Mouse (Mus musculus): ENCODE measurements around the gene Nrn1l. TPM values are rescaled to one million over a fixed set of nuclear protein-coding genes. Genes with fewer than 3 reads are reported as not detected.
A peak's percentile ranks its signal among the peaks of the same experiment; 100 is the strongest.

The Nrn1l gene
- polyA plus RNA-seq, 1 experiment from 2014 or later, result 0.75 TPM

GRCm38 (mm10) chr8:105900180-105900940 lies 7.0 kb downstream of the Nrn1l start, which contains the start of gene Pskh1:
Gene Pskh1, plus strand, starts transcription at chr8:105900441.
- Histone ChIP-seq H3K9ac (replicated peaks) (peak within 1 kb of the TSS; percentile 99), H3K4me1 (replicated peaks) (peaks cover 11% of the 10 kb centered on the region), H3K27ac (peak within 1 kb of the TSS; percentile 90), H3K9me3 (no peaks in the 10 kb centered on the region), H3K27me3 (no peaks in the 10 kb centered on the region), H3K36me3 (no peaks in the 10 kb centered on the region), H3K4me3 (replicated peaks) (peak within 1 kb of the TSS; percentile 92), H3K4me2 (replicated peaks) (peak within 1 kb of the TSS; percentile 86)
- under 1% methylated on average over 65 of the region's 68 CpGs for WGBS
- ATAC-seq, result peak; percentile 95

- Histone ChIP-seq H3K27me3 (no peaks in the 10 kb centered on the region), H3K9ac (replicated peaks) (peak overlapping the region; percentile 99), H3K27ac (peak overlapping the region; percentile 90), H3K4me2 (replicated peaks) (peak overlapping the region; percentile 86), H3K4me3 (replicated peaks) (peak overlapping the region; percentile 92), H3K9me3 (no peaks in the 10 kb centered on the region), H3K4me1 (replicated peaks) (peaks cover 11% of the 10 kb centered on the region), H3K36me3 (no peaks in the 10 kb centered on the region)
- no peak for ATAC-seq
- WGBS, result 42% methylated on average over 16 of the region's 16 CpGs
Observed at GRCm38 (mm10) chr8:105900941-105901616, 7.7 kb downstream of the Nrn1l start.

GRCm38 (mm10) chr8:105919390-105919789 lies 26.0 kb downstream of the Nrn1l start:
- Histone ChIP-seq H3K9me3 (no peaks in the 10 kb centered on the region), H3K4me3 (replicated peaks) (no peak overlapping the region), H3K36me3 (peaks cover 35% of the 10 kb centered on the region), H3K9ac (replicated peaks) (no peak overlapping the region), H3K4me1 (replicated peaks) (no peaks in the 10 kb centered on the region), H3K4me2 (replicated peaks) (no peak overlapping the region), H3K27me3 (no peaks in the 10 kb centered on the region), H3K27ac (no peak overlapping the region)
- WGBS, result 91% methylated on average over 3 of the region's 3 CpGs
- no peak for ATAC-seq

- Histone ChIP-seq H3K4me1 (replicated peaks) (peaks cover under 1% of the 10 kb centered on the region), H3K27ac (no peak overlapping the region), H3K36me3 (0 out of 2 replicates have a peak, but pooled peaks cover 12% of the 10 kb centered on the region), H3K9ac (replicated peaks) (0 out of 2 replicates have a peak overlapping the region, but pooled peaks have one; percentile 28), H3K27me3 (no peaks in the 10 kb centered on the region), H3K4me3 (replicated peaks) (no peak overlapping the region), H3K4me2 (replicated peaks) (no peak overlapping the region), H3K9me3 (no peaks in the 10 kb centered on the region)
- 79% methylated on average over 3 of the region's 3 CpGs for WGBS
- ATAC-seq, result no peak
Observed at GRCm38 (mm10) chr8:105925123-105925522, 31.8 kb downstream of the Nrn1l start.

GRCm38 (mm10) chr8:105930602-105931001 lies 37.2 kb downstream of the Nrn1l start:
- no peaks in the 10 kb centered on the region for H3K9me3 ChIP-seq
- ATAC-seq, result peak; percentile 82
- no peaks in the 10 kb centered on the region for H3K27me3 ChIP-seq
- H3K4me1 ChIP-seq (replicated peaks), result peaks cover 7% of the 10 kb centered on the region
- no peak overlapping the region for H3K4me2 ChIP-seq (replicated peaks)
- 13% methylated on average over 8 of the region's 8 CpGs for WGBS
- peaks cover 25% of the 10 kb centered on the region for H3K36me3 ChIP-seq
- H3K9ac ChIP-seq (replicated peaks), result peak overlapping the region; percentile 54
- peak overlapping the region; percentile 80 for H3K27ac ChIP-seq
- no peak overlapping the region for H3K4me3 ChIP-seq (replicated peaks)

- no peak for ATAC-seq
- Histone ChIP-seq H3K4me2 (replicated peaks) (no peak overlapping the region), H3K9me3 (no peaks in the 10 kb centered on the region), H3K27ac (no peak overlapping the region), H3K36me3 (peaks cover 25% of the 10 kb centered on the region), H3K4me3 (replicated peaks) (no peak overlapping the region), H3K27me3 (no peaks in the 10 kb centered on the region), H3K9ac (replicated peaks) (no peak overlapping the region), H3K4me1 (replicated peaks) (peaks cover 14% of the 10 kb centered on the region)
- 96% methylated on average over 3 of the region's 3 CpGs for WGBS
Observed at GRCm38 (mm10) chr8:105931271-105931670, 37.9 kb downstream of the Nrn1l start.

- Histone ChIP-seq H3K4me3 (replicated peaks) (no peak overlapping the region), H3K9me3 (no peaks in the 10 kb centered on the region), H3K27ac (no peak overlapping the region), H3K4me2 (replicated peaks) (no peak overlapping the region), H3K4me1 (replicated peaks) (peaks cover 18% of the 10 kb centered on the region), H3K27me3 (no peaks in the 10 kb centered on the region), H3K36me3 (peaks cover 25% of the 10 kb centered on the region), H3K9ac (replicated peaks) (no peak overlapping the region)
- WGBS, result 94% methylated on average over 11 of the region's 11 CpGs
- no peak for ATAC-seq
Observed at GRCm38 (mm10) chr8:105932525-105932924, 39.2 kb downstream of the Nrn1l start.

- WGBS, result 93% methylated on average over 2 of the region's 2 CpGs
- no peak within 1 kb of the TSS for H3K9ac ChIP-seq (replicated peaks)
- no peak within 1 kb of the TSS for H3K27ac ChIP-seq
- H3K9me3 ChIP-seq, result no peaks in the 10 kb centered on the region
- H3K4me1 ChIP-seq (replicated peaks), result peaks cover 25% of the 10 kb centered on the region
- peaks cover 25% of the 10 kb centered on the region for H3K36me3 ChIP-seq
- H3K4me2 ChIP-seq (replicated peaks), result no peak within 1 kb of the TSS
- no peaks in the 10 kb centered on the region for H3K27me3 ChIP-seq
- no peak within 1 kb of the TSS for H3K4me3 ChIP-seq (replicated peaks)
- no peak for ATAC-seq
Observed at GRCm38 (mm10) chr8:105933762-105934161, 40.4 kb downstream of the Nrn1l start, which contains the start of gene Ctrl. Gene Ctrl, minus strand, starts transcription at chr8:105933862.

GRCm38 (mm10) chr8:105935105-105935504 lies 41.7 kb downstream of the Nrn1l start:
- Histone ChIP-seq H3K4me2 (replicated peaks) (no peak overlapping the region), H3K4me3 (replicated peaks) (no peak overlapping the region), H3K27me3 (no peaks in the 10 kb centered on the region), H3K36me3 (peaks cover 20% of the 10 kb centered on the region), H3K27ac (no peak overlapping the region), H3K4me1 (replicated peaks) (peaks cover 25% of the 10 kb centered on the region), H3K9me3 (no peaks in the 10 kb centered on the region), H3K9ac (replicated peaks) (no peak overlapping the region)
- no peak for ATAC-seq
- 89% methylated on average over 6 of the region's 6 CpGs for WGBS

- ATAC-seq, result no peak
- WGBS, result 32% methylated on average over 7 of the region's 7 CpGs
- peak overlapping the region; percentile 91; the same call in 1 of the 2 replicates for H3K27ac ChIP-seq
Observed at GRCm38 (mm10) chr8:105935863-105936603, 42.7 kb downstream of the Nrn1l start.

GRCm38 (mm10) chr8:105936866-105937475 lies 43.6 kb downstream of the Nrn1l start:
- H3K27me3 ChIP-seq, result no peaks in the 10 kb centered on the region
- H3K27ac ChIP-seq, result peak overlapping the region; percentile 91
- peaks cover 10% of the 10 kb centered on the region for H3K36me3 ChIP-seq
- peak overlapping the region; percentile 65 for H3K4me3 ChIP-seq (replicated peaks)
- H3K4me2 ChIP-seq (replicated peaks), result peak overlapping the region; percentile 90
- WGBS, result under 1% methylated on average over 29 of the region's 30 CpGs
- H3K4me1 ChIP-seq (replicated peaks), result peaks cover 20% of the 10 kb centered on the region
- peak; percentile 94 for ATAC-seq
- peak overlapping the region; percentile 82 for H3K9ac ChIP-seq (replicated peaks)
- no peaks in the 10 kb centered on the region for H3K9me3 ChIP-seq

More at GRCm38 (mm10) chr8:105935863-105936603, 42.7 kb downstream of the Nrn1l start:
- peaks cover 20% of the 10 kb centered on the region for H3K4me1 ChIP-seq (replicated peaks)
- no peaks in the 10 kb centered on the region for H3K9me3 ChIP-seq
- peak overlapping the region; percentile 65 for H3K4me3 ChIP-seq (replicated peaks)
- peak overlapping the region; percentile 82 for H3K9ac ChIP-seq (replicated peaks)
- H3K36me3 ChIP-seq, result peaks cover 20% of the 10 kb centered on the region
- H3K4me2 ChIP-seq (replicated peaks), result peak overlapping the region; percentile 90
- H3K27me3 ChIP-seq, result no peaks in the 10 kb centered on the region
